Mouse (Mus musculus): ENCODE results near the gene Gatb.

GRCm38 (mm10) chr3:85633733-85634132 lies 59.8 kb downstream of the Gatb start:
- TF ChIP-seq CTCF (IDR thresholded peaks at IDR 0.05; ENCODE audit: borderline replicate concordance, insufficient read depth, low read depth, low read length) (no peak), POLR2A (IDR thresholded peaks at IDR 0.05; ENCODE audit: borderline replicate concordance, insufficient read depth, low read length) (no peak)

All from cerebellum, adult 2 months (tissue).